Mouse (Mus musculus) hindbrain, embryonic 10.5 days (tissue): ENCODE measurements around the gene Gpr143. TPM values are rescaled to one million over a fixed set of nuclear protein-coding genes. Genes with fewer than 3 reads are reported as not detected.
"Not testable (repeated sequence)": the region's sequence is repeated elsewhere in the genome, so short reads cannot be mapped to it uniquely, and the experiment has no call there.

Source experiments
- DNase-seq: peaks from one replicate; pipeline ENCODE4 v3.0.0-alpha.2; 2017; ENCODE audit warnings: low spot score
- H3K27ac ChIP-seq: fragments of 300-500 bp; sonication (generic); 2 replicates; pipeline ENCODE4 v1.5.1; 2016; ENCODE audit warnings: mild to moderate bottlenecking, moderate library complexity
- H3K27me3 ChIP-seq: fragments of 300-500 bp; sonication (generic); 2 replicates; pipeline ENCODE4 v1.6.1; 2016; ENCODE audit warnings: mild to moderate bottlenecking; ENCODE audit not compliant: poor library complexity, insufficient read depth, severe bottlenecking
- H3K36me3 ChIP-seq: fragments of 300-500 bp; sonication (generic); 2 replicates; pipeline ENCODE4 v1.6.1; 2016; ENCODE audit warnings: mild to moderate bottlenecking, moderate library complexity
- H3K4me1 ChIP-seq: fragments of 300-500 bp; sonication (generic); replicated peaks from 2 replicates; pipeline ENCODE4 v1.6.1; 2016; ENCODE audit warnings: mild to moderate bottlenecking
- H3K4me3 ChIP-seq: fragments of 300-500 bp; sonication (generic); 2 replicates; pipeline ENCODE4 v1.5.1; 2016; ENCODE audit warnings: mild to moderate bottlenecking, moderate library complexity
- H3K9me3 ChIP-seq: fragments of 300-500 bp; sonication (generic); 2 replicates; pipeline ENCODE4 v1.6.1; 2016; ENCODE audit warnings: mild to moderate bottlenecking, moderate library complexity
- WGBS: fragments of 180-500 bp; shearing (Covaris S2); methylation state at CpG from one replicate; pipeline ENCODE4 v1.1.7; 2016; 5-methylcytosine and 5-hydroxymethylcytosine counted together
- polyA plus RNA-seq: library from polyadenylated mRNA; unstranded; fragments of >200 nt; fragmentation: Nextera tagmentation; extraction: Ambion mirVana; gene quantifications from 2 replicates; pipeline ENCODE4 v1.2.1, GENCODE M21; 2016

The Gpr143 gene
- polyA plus RNA-seq, 1 experiment from 2014 or later, result 0.22 TPM

DNA sequence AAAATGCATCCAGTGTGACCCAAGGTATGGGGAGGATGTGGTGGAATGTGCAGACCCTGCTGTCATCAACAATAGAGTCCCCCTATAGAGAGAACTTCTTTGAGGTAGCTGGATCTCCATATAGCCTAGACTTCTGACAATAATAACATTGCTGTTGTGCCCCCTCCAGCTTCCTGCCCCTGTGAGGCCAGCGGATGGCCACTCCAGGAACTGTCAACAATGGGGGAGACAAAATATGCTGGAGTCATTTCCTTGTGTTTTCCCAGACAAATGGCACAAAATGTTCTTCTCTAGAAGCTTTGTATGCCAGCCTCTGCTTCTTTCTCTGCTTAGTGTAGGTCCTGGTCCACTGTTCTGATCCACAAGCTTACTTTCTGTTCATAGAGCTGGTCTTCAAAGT, 6.4 kb downstream of the Gpr143 start:
- Histone ChIP-seq H3K9me3 (no peaks in the 10 kb centered on the region), H3K36me3 (no peaks in the 10 kb centered on the region), H3K4me3 (no peak overlapping the region), H3K4me1 (no peaks in the 10 kb centered on the region), H3K27me3 (peaks cover 27% of the 10 kb centered on the region), H3K27ac (no peak overlapping the region)
- WGBS, result 65% methylated on average over 1 of the region's 1 CpGs
- no peak for DNase-seq

DNA sequence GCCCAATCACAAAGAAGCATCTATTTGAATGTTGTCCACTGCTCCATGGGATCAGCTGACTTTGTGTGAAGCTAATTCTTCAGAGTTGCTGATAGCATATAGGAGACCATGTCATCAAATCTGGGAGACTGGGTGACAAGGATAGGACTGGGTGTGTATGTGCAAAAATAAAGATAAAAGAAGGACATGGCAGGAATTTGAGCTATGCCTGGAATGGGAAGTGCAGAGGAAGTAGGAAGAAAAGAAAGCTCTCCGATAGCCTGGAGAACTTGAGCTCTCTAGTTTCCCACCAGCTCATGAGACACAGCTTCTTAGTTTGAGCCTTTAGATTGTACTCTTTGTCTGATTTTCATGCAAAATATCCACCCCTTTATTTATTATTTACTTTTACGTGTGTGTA, 6.9 kb downstream of the Gpr143 start:
- no peak overlapping the region for H3K4me3 ChIP-seq
- no peaks in the 10 kb centered on the region for H3K9me3 ChIP-seq
- no peaks in the 10 kb centered on the region for H3K36me3 ChIP-seq
- WGBS, result 71% methylated on average over 2 of the region's 2 CpGs
- no peak for DNase-seq
- H3K27me3 ChIP-seq, result peaks cover 24% of the 10 kb centered on the region
- H3K27ac ChIP-seq, result no peak overlapping the region
- H3K4me1 ChIP-seq, result no peaks in the 10 kb centered on the region

DNA sequence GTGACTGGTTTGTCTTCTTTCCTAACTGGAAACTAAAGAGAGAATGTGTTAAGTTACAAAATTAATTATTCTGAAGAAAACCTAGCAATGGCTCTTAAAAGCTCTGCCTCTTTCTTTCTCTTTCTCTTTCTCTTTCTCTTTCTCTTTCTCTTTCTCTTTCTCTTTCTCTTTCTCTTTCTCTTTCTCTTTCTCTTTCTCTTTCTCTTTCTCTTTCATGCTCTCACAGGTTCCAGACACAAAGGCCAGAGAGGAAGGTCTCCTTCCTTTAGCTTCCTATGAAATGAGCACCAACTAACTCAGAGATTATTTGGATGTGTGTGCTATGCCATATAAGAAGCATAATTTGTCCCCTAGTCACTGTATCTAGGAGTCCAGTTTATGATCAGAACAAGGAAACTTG, 23.6 kb downstream of the Gpr143 start:
- no peak for DNase-seq
- H3K27ac ChIP-seq, result no peak overlapping the region
- no peaks in the 10 kb centered on the region for H3K4me1 ChIP-seq

DNA sequence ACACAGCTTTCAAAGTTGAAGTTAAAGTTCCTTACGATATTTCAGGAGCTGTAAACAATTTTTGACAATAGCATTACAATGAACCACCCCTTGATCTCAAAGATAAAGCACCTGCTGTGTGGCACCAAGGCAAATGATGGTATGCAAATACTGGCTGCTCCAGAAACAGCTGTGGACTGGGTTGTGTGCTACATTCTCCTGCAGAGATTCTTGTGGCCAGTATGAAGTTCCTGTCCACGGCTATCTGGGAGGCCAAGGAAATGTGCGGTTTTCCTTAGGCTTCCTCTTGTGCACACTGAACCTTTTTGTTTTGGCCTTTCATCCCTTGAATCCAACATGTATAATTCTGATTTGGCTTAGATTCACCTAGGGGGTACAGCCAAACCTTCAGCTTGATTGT, 31.6 kb downstream of the Gpr143 start:
- Histone ChIP-seq H3K4me3 (no peak overlapping the region), H3K27me3 (peaks cover 6% of the 10 kb centered on the region; the same call in 1 of the 2 replicates), H3K9me3 (no peaks in the 10 kb centered on the region), H3K27ac (no peak overlapping the region), H3K4me1 (no peaks in the 10 kb centered on the region), H3K36me3 (no peaks in the 10 kb centered on the region)
- whole genome bisulfite sequencing, result 81% methylated on average over 3 of the region's 3 CpGs
- DNase-seq, result no peak

More for the DNA sequence above, 23.6 kb downstream of the Gpr143 start:
- Histone ChIP-seq H3K36me3 (no peaks in the 10 kb centered on the region), H3K9me3 (no peaks in the 10 kb centered on the region), H3K4me3 (no peak overlapping the region), H3K27me3 (peaks cover 11% of the 10 kb centered on the region; the same call in 1 of the 2 replicates)

GRCm38 (mm10) chrX:152818996-152819395, 37.3 kb downstream of the Gpr143 start:
- no peaks in the 10 kb centered on the region for H3K4me1 ChIP-seq
- no peak overlapping the region for H3K27ac ChIP-seq
- DNase-seq, result no peak
- no peaks in the 10 kb centered on the region for H3K36me3 ChIP-seq
- no peaks in the 10 kb centered on the region for H3K9me3 ChIP-seq
- H3K4me3 ChIP-seq, result no peak overlapping the region
- H3K27me3 ChIP-seq, result peaks cover 12% of the 10 kb centered on the region

GRCm38 (mm10) chrX:152831003-152831550, 49.4 kb downstream of the Gpr143 start:
- DNase-seq, H3K4me3 ChIP-seq, H3K27ac ChIP-seq, H3K36me3 ChIP-seq, H3K9me3 ChIP-seq, H3K27me3 ChIP-seq, H3K4me1 ChIP-seq: not testable (repeated sequence)
- WGBS, result no CpG with 5 or more reads among the region's 1 CpGs

DNA sequence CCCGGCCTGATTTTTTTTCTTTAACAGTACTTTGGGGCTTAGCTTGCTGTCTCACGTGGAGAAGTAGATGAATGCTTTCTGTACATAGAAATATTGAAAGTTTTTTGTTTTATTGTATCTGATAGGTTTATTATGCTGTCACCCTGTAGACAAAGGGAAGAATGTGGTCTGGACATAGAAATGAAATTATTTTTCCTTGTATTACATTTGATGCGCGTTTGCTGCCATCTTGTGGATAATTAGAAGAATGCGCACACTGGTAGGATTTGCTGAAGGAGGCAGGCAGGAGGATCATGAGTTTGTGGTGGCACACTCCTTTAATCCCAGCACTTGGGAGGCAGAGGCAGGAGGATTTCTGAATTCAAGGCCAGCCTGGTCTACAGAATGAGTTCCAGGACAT, 53.2 kb downstream of the Gpr143 start:
- H3K27me3 ChIP-seq, H3K27ac ChIP-seq, H3K9me3 ChIP-seq, H3K4me1 ChIP-seq, H3K36me3 ChIP-seq, H3K4me3 ChIP-seq, DNase-seq: not testable (repeated sequence)
- WGBS, result 33% methylated on average over 5 of the region's 5 CpGs

- Histone ChIP-seq H3K9me3 (peaks cover 13% of the 10 kb centered on the region; the same call in 1 of the 2 replicates), H3K36me3 (no peaks in the 10 kb centered on the region), H3K4me3 (no peak overlapping the region), H3K27ac (no peak overlapping the region), H3K4me1 (no peaks in the 10 kb centered on the region), H3K27me3 (peaks cover 3% of the 10 kb centered on the region; the same call in 1 of the 2 replicates)
- DNase-seq, result no peak
- 86% methylated on average over 3 of the region's 3 CpGs for WGBS
Measured at GRCm38 (mm10) chrX:152855076-152855772, 73.5 kb downstream of the Gpr143 start.

Other genes starting within 250 kb of the Gpr143 start
- not detected in 2 replicates for gene Cldn34a, start 218.6 kb upstream of the Gpr143 start, polyA plus RNA-seq
- gene Shroom2, start 12.5 kb upstream of the Gpr143 start, polyA plus RNA-seq, result 5.5 and 7.0 TPM in 2 replicates
- 3.8 and 5.0 TPM in 2 replicates for gene Usp51, start 224.5 kb downstream of the Gpr143 start, polyA plus RNA-seq